Mouse (Mus musculus) cerebellum, adult 2 months (tissue): Measurements from ENCODE around the gene Tnfrsf14. TPM values are rescaled to one million over a fixed set of nuclear protein-coding genes. Genes with fewer than 3 reads are reported as not detected.

Source experiments
- DNase-seq, 2 experiments: peaks; one replicate each; pipeline ENCODE4 v3.0.0; 2021
- H3K27ac ChIP-seq: fragments of 200-500 bp; 2 replicates; pipeline ENCODE4 v1.5.1; 2012; ENCODE audit warnings: low read length, control low read depth, inconsistent platforms; ENCODE audit not compliant: insufficient read depth
- H3K27me3 ChIP-seq: fragments of 200-500 bp; 2 replicates; pipeline ENCODE4 v1.6.1; 2012; ENCODE audit warnings: inconsistent platforms, mild to moderate bottlenecking, low read length, moderate library complexity; ENCODE audit not compliant: control insufficient read depth, insufficient read depth
- H3K4me1 ChIP-seq: fragments of 200-500 bp; 2 replicates; pipeline ENCODE4 v1.6.1; 2011; ENCODE audit warnings: low read length; ENCODE audit not compliant: control insufficient read depth, insufficient read depth
- H3K4me3 ChIP-seq: fragments of 200-500 bp; replicated peaks from 2 replicates; pipeline ENCODE3; 2011; ENCODE audit warnings: mild to moderate bottlenecking, low read depth, low read length, control low read depth; ENCODE audit not compliant: insufficient read depth
- CTCF ChIP-seq: fragments of 200-500 bp; IDR thresholded peaks from 2 replicates; pipeline ENCODE4 v1.5.1; 2011; ENCODE audit warnings: low read depth, mild to moderate bottlenecking, control low read depth, low read length, moderate library complexity, borderline replicate concordance; ENCODE audit not compliant: insufficient read depth
- POLR2A ChIP-seq: fragments of 200-500 bp; IDR thresholded peaks from 2 replicates; pipeline ENCODE4 v1.6.1; 2011; ENCODE audit warnings: low read length, control low read depth, borderline replicate concordance; ENCODE audit not compliant: insufficient read depth
- WGBS: fragments of 180-500 bp; shearing (Covaris S2); methylation state at CpG from one replicate; pipeline ENCODE4 v1.1.7; 2018; 5-methylcytosine and 5-hydroxymethylcytosine counted together
- polyA plus RNA-seq: library from polyadenylated mRNA; depleted of rRNA; stranded (reverse); fragments of >200 nt; gene quantifications from 2 replicates; pipeline ENCODE4 v1.2.3, GENCODE M21; 2012

The Tnfrsf14 gene
- polyA plus RNA-seq, 1 experiment = 0.80 TPM

DNA sequence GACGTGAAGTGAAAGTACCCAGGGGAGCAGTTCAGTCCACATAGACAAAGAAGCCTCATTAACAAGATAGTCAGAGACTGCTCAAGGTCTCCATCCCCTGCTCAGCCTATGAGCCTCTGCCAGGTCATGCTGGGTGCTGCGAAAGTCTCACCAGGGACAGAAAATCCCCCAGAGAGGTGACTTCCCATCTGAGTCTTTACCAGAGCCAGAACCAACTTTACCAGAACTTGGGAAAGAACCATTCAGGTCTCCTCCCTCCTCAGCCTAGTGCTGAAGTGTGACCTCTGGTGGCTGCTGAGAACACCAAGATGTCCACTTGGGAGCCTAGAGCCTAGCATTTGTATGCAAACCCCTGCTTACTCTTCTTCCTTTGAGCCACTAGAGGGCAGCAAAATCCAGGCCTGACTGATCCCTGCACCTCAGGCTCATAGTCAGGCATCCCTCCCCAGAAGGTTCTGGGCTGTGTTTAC, 15.8 kb upstream of the Tnfrsf14 start:
- Histone ChIP-seq H3K27ac (no peak overlapping the region), H3K27me3 (no peaks in the 10 kb centered on the region), H3K4me3 (no peak overlapping the region), H3K4me1 (peaks cover 6% of the 10 kb centered on the region; the same call in 1 of the 2 replicates)
- WGBS = 10% methylated on average over 2 of the region's 2 CpGs
- TF ChIP-seq CTCF (peak; percentile 95), POLR2A (no peak)
- peak; percentile 78 to 88 for DNase-seq

DNA sequence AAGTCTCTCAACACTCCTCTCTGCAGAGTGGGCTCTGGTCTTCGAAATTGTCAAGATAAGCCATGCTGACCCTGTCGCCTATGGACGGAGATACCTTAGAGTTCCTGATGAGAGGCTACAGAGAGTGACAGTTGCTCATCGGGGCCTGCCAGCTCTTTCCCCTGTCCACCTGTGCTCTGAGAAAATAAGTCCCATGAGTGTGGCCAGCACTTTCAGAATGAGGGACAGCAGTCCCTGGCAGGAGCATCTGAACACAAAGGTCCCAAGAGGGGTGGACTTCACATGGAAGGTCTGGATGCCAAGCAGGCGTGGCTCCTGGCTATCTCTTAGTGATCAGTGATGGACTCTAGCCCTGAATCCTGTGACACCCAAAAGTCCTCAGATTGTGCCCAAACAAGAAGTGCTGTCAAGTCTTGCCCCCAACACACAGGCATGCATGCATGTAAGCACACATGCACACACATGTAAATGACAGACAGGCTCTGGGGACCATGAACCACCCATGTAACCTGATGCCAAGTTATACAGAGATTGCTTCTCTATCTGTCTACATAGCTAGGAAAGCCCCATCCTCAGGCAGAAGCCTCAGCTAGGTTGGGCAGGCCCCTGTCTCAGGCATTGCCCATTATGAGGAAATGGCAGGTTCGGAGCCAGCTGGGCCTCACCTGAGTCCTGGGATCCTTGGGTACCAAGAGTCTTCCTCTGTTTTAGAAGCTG, 15.1 kb upstream of the Tnfrsf14 start:
- H3K27ac ChIP-seq = no peak overlapping the region
- 74% methylated on average over 6 of the region's 6 CpGs for whole genome bisulfite sequencing
- TF ChIP-seq CTCF (no peak), POLR2A (no peak)
- no peaks in the 10 kb centered on the region for H3K27me3 ChIP-seq
- H3K4me3 ChIP-seq = no peak overlapping the region
- no peak for DNase-seq
- H3K4me1 ChIP-seq = peaks cover 6% of the 10 kb centered on the region; the same call in 1 of the 2 replicates

GRCm38 (mm10) chr4:154942632-154943322, 14.4 kb upstream of the Tnfrsf14 start:
- TF ChIP-seq POLR2A = no peak
- TF ChIP-seq CTCF = no peak
- Histone ChIP-seq H3K4me1 (peaks cover 6% of the 10 kb centered on the region; the same call in 1 of the 2 replicates), H3K4me3 (no peak overlapping the region), H3K27ac (no peak overlapping the region), H3K27me3 (no peaks in the 10 kb centered on the region)
- 86% methylated on average over 10 of the region's 10 CpGs for WGBS
- no peak for DNase-seq

- peaks cover 6% of the 10 kb centered on the region; the same call in 1 of the 2 replicates for H3K4me1 ChIP-seq
- no peak overlapping the region for H3K4me3 ChIP-seq
- 92% methylated on average over 5 of the region's 5 CpGs for WGBS
- DNase-seq = no peak
- TF ChIP-seq CTCF = no peak
- H3K27ac ChIP-seq = no peak overlapping the region
- no peaks in the 10 kb centered on the region for H3K27me3 ChIP-seq
Measured at GRCm38 (mm10) chr4:154941831-154942230, 13.5 kb upstream of the Tnfrsf14 start.

GRCm38 (mm10) chr4:154940156-154940555, 11.8 kb upstream of the Tnfrsf14 start:
- 87% methylated on average over 2 of the region's 2 CpGs for WGBS
- H3K4me1 ChIP-seq = no peaks in the 10 kb centered on the region

DNA sequence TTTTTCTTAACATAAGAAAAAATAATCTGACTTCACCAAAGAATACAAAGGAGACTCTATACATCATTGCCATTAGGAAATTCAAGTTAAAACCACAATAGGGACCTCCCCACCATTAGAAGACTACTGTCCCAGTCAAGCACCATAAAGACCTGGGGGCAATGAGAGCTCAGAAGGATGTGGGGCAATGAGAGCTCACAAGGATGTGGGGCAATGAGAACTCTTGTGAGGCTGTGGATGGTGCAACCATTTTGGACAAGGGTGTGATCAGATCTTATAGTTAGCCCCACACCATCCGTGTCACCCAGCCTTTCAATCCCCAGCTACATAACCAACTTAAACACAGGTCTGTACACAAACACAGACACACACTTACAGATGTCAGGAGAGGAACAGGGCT, 9.4 kb upstream of the Tnfrsf14 start:
- 80% methylated on average over 1 of the region's 1 CpGs for WGBS
- DNase-seq = no peak
- Histone ChIP-seq H3K27me3 (no peaks in the 10 kb centered on the region), H3K27ac (no peak overlapping the region), H3K4me3 (no peak overlapping the region), H3K4me1 (no peaks in the 10 kb centered on the region)
- TF ChIP-seq CTCF = no peak

More at GRCm38 (mm10) chr4:154940156-154940555, 11.8 kb upstream of the Tnfrsf14 start:
- no peak for DNase-seq
- H3K27ac ChIP-seq = no peak overlapping the region
- no peak for TF ChIP-seq POLR2A
- TF ChIP-seq CTCF = no peak
- H3K27me3 ChIP-seq = no peaks in the 10 kb centered on the region
- no peak overlapping the region for H3K4me3 ChIP-seq

DNA sequence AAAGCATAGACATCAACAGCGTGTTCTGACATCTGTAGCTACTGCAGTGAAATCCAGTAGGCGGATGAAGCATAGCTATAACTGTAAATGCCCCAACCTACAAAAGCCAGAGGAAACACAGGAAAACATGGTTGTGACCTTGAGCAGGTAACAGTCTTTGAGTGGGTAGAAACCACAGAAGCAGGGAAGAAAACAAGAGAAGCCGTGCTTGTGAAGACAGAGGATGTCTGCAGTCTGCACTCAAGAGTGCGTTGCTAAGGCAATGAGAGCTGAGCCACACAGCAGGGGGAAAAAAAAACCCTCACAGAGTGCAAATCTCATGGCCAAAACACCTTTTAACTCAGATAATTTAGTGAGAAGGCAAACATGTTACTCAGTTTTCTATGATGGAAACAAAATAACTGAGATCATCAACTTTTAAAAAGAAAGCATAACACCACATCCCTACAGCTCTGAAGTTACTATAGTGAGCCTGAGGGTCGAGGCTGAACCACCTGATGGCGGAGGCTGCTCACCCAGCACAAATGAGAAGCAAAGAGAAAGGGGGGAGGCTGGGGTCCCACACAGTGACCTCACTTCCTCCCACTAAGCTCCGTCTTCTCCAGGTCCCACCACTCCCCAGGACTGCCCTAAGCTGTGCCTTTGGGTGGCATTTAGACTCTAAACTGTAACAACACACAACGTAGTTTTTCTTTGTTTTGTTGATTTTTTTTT, 8.3 kb upstream of the Tnfrsf14 start:
- no peak for TF ChIP-seq POLR2A
- TF ChIP-seq CTCF = no peak
- DNase-seq = no peak
- Histone ChIP-seq H3K27me3 (no peaks in the 10 kb centered on the region), H3K4me1 (no peaks in the 10 kb centered on the region), H3K27ac (no peak overlapping the region), H3K4me3 (no peak overlapping the region)
- 58% methylated on average over 8 of the region's 8 CpGs for WGBS

- no peak for DNase-seq
- H3K27me3 ChIP-seq = no peaks in the 10 kb centered on the region
- WGBS = 84% methylated on average over 7 of the region's 7 CpGs
- no peak for TF ChIP-seq POLR2A
- no peak for TF ChIP-seq CTCF
- H3K4me1 ChIP-seq = no peaks in the 10 kb centered on the region
- no peak overlapping the region for H3K4me3 ChIP-seq
- H3K27ac ChIP-seq = no peak overlapping the region
Measured at GRCm38 (mm10) chr4:154935788-154936187, 7.4 kb upstream of the Tnfrsf14 start.
